8 mouse cellular contexts compared by ENCODE assay signal in the genomic region with DNA sequence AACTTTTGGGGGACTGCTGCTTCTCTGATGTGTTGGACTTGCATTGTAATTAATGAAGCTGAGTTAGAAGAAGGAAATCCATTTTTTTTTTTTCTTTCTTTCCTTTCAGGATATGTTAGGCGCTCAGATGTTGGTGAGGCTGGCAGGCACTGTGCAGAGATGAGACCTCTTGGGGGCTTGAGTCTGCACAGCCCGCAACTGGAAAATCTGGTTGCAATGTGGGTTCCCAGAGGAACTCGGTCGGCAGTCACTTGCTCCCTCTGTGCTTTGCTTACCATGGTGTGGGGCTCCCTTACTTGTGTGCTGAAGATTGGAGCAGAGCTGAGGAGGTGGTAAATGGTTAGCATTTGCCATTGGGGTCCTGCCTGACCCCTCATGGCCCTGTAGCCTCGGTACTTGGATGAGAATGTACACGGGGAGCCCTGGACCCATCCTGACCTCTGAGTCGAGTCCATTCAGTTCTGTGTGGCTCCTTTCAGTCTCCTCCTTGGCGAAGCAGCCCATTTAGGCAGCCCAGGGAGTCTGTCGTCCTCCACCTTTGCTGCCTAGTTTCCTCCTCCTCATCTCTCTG. TPM values are rescaled to one million over a fixed set of nuclear protein-coding genes. Genes with fewer than 3 reads are reported as not detected.
DNase-seq lines count a peak whose midpoint lies in the region; ATAC-seq and TF ChIP-seq lines count a peak whose summit lies in the region.

No protein-coding gene starts in this region.

- no peaks in the 10 kb centered on the region for H3K27me3 ChIP-seq in cerebellum, adult 2 months (ENCODE audit: control insufficient read depth, insufficient read depth, low read length)
- no peaks in the 10 kb centered on the region for H3K27me3 ChIP-seq in thymus, adult 2 months (ENCODE audit: control insufficient read depth, insufficient read depth, low read length)
- no peaks in the 10 kb centered on the region for H3K27me3 ChIP-seq in limb, embryonic 13.5 days

- 42% methylated on average over 9 of the region's 9 CpGs for WGBS in cerebellum, adult 2 months
- WGBS in thymus, adult 2 months = 29% methylated on average over 9 of the region's 9 CpGs
- WGBS in limb, embryonic 13.5 days = 33% methylated on average over 9 of the region's 9 CpGs
- WGBS in olfactory bulb, adult 2 months = 25% methylated on average over 9 of the region's 9 CpGs

- TF ChIP-seq CTCF in cerebellum, adult 2 months (IDR thresholded peaks at IDR 0.05; ENCODE audit: borderline replicate concordance, insufficient read depth, low read depth, low read length) = no peak
- TF ChIP-seq CTCF in thymus, adult 2 months (IDR thresholded peaks at IDR 0.05; ENCODE audit: borderline replicate concordance, control insufficient read depth, extremely low read depth, insufficient read depth, low read length, poor library complexity) = no peak
- no peak for TF ChIP-seq CTCF in olfactory bulb, adult 2 months (IDR thresholded peaks at IDR 0.05; ENCODE audit: insufficient read depth, low read depth, low read length)

- peak overlapping the region; percentile 88 for H3K9ac ChIP-seq in limb, embryonic 13.5 days

- TF ChIP-seq POLR2A in cerebellum, adult 2 months (IDR thresholded peaks at IDR 0.05; ENCODE audit: borderline replicate concordance, insufficient read depth, low read length) = no peak
- TF ChIP-seq POLR2A in thymus, adult 2 months (IDR thresholded peaks at IDR 0.05; ENCODE audit: control insufficient read depth, extremely low read depth, insufficient read depth, low read length, poor library complexity) = no peak
- no peak for TF ChIP-seq POLR2A in olfactory bulb, adult 2 months (IDR thresholded peaks at IDR 0.05; ENCODE audit: insufficient read depth, low read depth, low read length)

- peak overlapping the region; percentile 74 for H3K4me2 ChIP-seq in limb, embryonic 13.5 days (replicated peaks)

- DNase-seq in cerebellum, adult 2 months = peak in 1 of 2 experiments; percentile 40
- no peak for DNase-seq in cerebellum, adult 11 months
- DNase-seq in thymus, adult 2 months = peak; percentile 18
- DNase-seq in thymus, postnatal 0 days (ENCODE audit: low spot score) = no peak
- no peak for DNase-seq in right cerebral cortex, adult 2 months (ENCODE audit: low spot score in 2 of 2)
- DNase-seq in ovary, postnatal 10 days (ENCODE audit: low spot score) = no peak

- peaks cover 11% of the 10 kb centered on the region for H3K4me1 ChIP-seq in cerebellum, adult 2 months (ENCODE audit: control insufficient read depth, insufficient read depth, low read length)
- H3K4me1 ChIP-seq in thymus, adult 2 months (replicated peaks; ENCODE audit: control insufficient read depth, insufficient read depth, low read length) = peaks cover 49% of the 10 kb centered on the region
- H3K4me1 ChIP-seq in limb, embryonic 13.5 days = peaks cover 45% of the 10 kb centered on the region
- peaks cover 33% of the 10 kb centered on the region for H3K4me1 ChIP-seq in olfactory bulb, adult 2 months (ENCODE audit: control insufficient read depth, insufficient read depth, low read length)

- no peaks in the 10 kb centered on the region for H3K36me3 ChIP-seq in thymus, adult 2 months (ENCODE audit: control insufficient read depth, insufficient read depth, low read length)
- H3K36me3 ChIP-seq in limb, embryonic 13.5 days = 0 out of 2 replicates have a peak, but pooled peaks cover 12% of the 10 kb centered on the region

- H3K27ac ChIP-seq in cerebellum, adult 2 months (ENCODE audit: insufficient read depth, low read length) = peak overlapping the region; percentile 30; the same call in 1 of the 2 replicates
- no peak overlapping the region for H3K27ac ChIP-seq in thymus, adult 2 months (ENCODE audit: control insufficient read depth, insufficient read depth, low read length)
- peak overlapping the region; percentile 48; the same call in 1 of the 2 replicates for H3K27ac ChIP-seq in limb, embryonic 13.5 days
- H3K27ac ChIP-seq in olfactory bulb, adult 2 months (ENCODE audit: insufficient read depth, low read depth, low read length) = 0 out of 2 replicates have a peak overlapping the region, but pooled peaks have one; percentile 32

- no peaks in the 10 kb centered on the region for H3K9me3 ChIP-seq in limb, embryonic 13.5 days

- peak overlapping the region; percentile 66 for H3K4me3 ChIP-seq in cerebellum, adult 2 months (replicated peaks; ENCODE audit: insufficient read depth, low read depth, low read length)
- H3K4me3 ChIP-seq in thymus, adult 2 months (ENCODE audit: control insufficient read depth, insufficient read depth, low read length) = peak overlapping the region; percentile 80
- peak overlapping the region; percentile 64 for H3K4me3 ChIP-seq in limb, embryonic 13.5 days
- H3K4me3 ChIP-seq in olfactory bulb, adult 2 months (ENCODE audit: insufficient read depth, low read depth, low read length) = peak overlapping the region; percentile 61

- 0 out of 2 replicates have a peak, but pooled peaks have one; percentile 17 for ATAC-seq in limb, embryonic 13.5 days (ENCODE audit: low FRiP score, low read depth)

RNA-seq across cellular contexts. Expression of gene Tmem268, which starts 0.6 kb away (rescaled TPM):
- 11.8 and 12.3 TPM in 2 replicates for polyA plus RNA-seq in cerebellum, adult 2 months (2012; rRNA removed)
- polyA plus RNA-seq in thymus, adult 2 months (2012; rRNA removed) = 15.7 and 20.9 TPM in 2 replicates
- 13.7 and 14.9 TPM in 2 replicates for polyA plus RNA-seq in thymus, postnatal 0 days (2015; fragmentation: Nextera tagmentation; extraction: Ambion mirVana)
- polyA plus RNA-seq in limb, embryonic 13.5 days (2015; fragmentation: Nextera tagmentation; extraction: Ambion mirVana) = 8.2 and 8.3 TPM in 2 replicates
- polyA plus RNA-seq in olfactory bulb, adult 2 months (2012; ENCODE audit: insufficient read depth, insufficient read length, low replicate concordance, missing spikeins) = not detected in 2 replicates

RNA-seq across cellular contexts. Expression of gene Atp6v1g1, which starts 14.6 kb away (rescaled TPM):
- polyA plus RNA-seq in cerebellum, adult 2 months (2012; rRNA removed) = 148 and 154 TPM in 2 replicates
- polyA plus RNA-seq in thymus, adult 2 months (2012; rRNA removed) = 39.4 and 41.5 TPM in 2 replicates
- polyA plus RNA-seq in thymus, postnatal 0 days (2015; fragmentation: Nextera tagmentation; extraction: Ambion mirVana) = 373 and 381 TPM in 2 replicates
- 317 and 318 TPM in 2 replicates for polyA plus RNA-seq in limb, embryonic 13.5 days (2015; fragmentation: Nextera tagmentation; extraction: Ambion mirVana)
- not detected in 2 replicates for polyA plus RNA-seq in olfactory bulb, adult 2 months (2012; ENCODE audit: insufficient read depth, insufficient read length, low replicate concordance, missing spikeins)

RNA-seq across cellular contexts. Expression of gene Gm11213, which starts 45.8 kb away (rescaled TPM):
- polyA plus RNA-seq in cerebellum, adult 2 months (2012; rRNA removed) = not detected in 2 replicates
- polyA plus RNA-seq in thymus, adult 2 months (2012; rRNA removed) = not detected in 2 replicates
- not detected in 2 replicates for polyA plus RNA-seq in thymus, postnatal 0 days (2015; fragmentation: Nextera tagmentation; extraction: Ambion mirVana)
- polyA plus RNA-seq in limb, embryonic 13.5 days (2015; fragmentation: Nextera tagmentation; extraction: Ambion mirVana) = not detected in 2 replicates
- not detected in 2 replicates for polyA plus RNA-seq in olfactory bulb, adult 2 months (2012; ENCODE audit: insufficient read depth, insufficient read length, low replicate concordance, missing spikeins)
